Mouse (Mus musculus): ENCODE results near the gene Cops4.

- TF ChIP-seq CTCF (IDR thresholded peaks at IDR 0.05; ENCODE audit: low read depth) (no peak), EP300 (optimal IDR thresholded peaks at IDR 0.05) (no peak)
These were observed 6.8 kb downstream of the Cops4 start for GRCm38 (mm10) chr5:100524921-100525320.

All from stomach, postnatal 0 days (tissue).